Mouse (Mus musculus) skeletal muscle tissue, adult 2 months (tissue): ENCODE data around the gene Zfp385b.

Experiments used
- DNase-seq: peaks from one replicate; pipeline ENCODE4 v3.0.0-alpha.2; 2012; ENCODE audit warnings: low read depth, low spot score

Zfp385b gene

GRCm38 (mm10) chr2:77388186-77388585 lies 431.3 kb downstream of the Zfp385b start:
- DNase-seq: no peak

GRCm38 (mm10) chr2:77386515-77386914 lies 432.9 kb downstream of the Zfp385b start:
- peak; percentile 13 for DNase-seq

- DNase-seq: no peak
Measured at GRCm38 (mm10) chr2:77382766-77383165, 436.7 kb downstream of the Zfp385b start.

- no peak for DNase-seq
Measured at GRCm38 (mm10) chr2:77379907-77380306, 439.5 kb downstream of the Zfp385b start.

GRCm38 (mm10) chr2:77379332-77379731 lies 440.1 kb downstream of the Zfp385b start:
- DNase-seq: no peak

GRCm38 (mm10) chr2:77376823-77377222 lies 442.6 kb downstream of the Zfp385b start:
- DNase-seq: no peak

GRCm38 (mm10) chr2:77375155-77375554 lies 444.3 kb downstream of the Zfp385b start:
- DNase-seq: no peak

- no peak for DNase-seq
Measured at GRCm38 (mm10) chr2:77369174-77369573, 450.3 kb downstream of the Zfp385b start.
